Mouse (Mus musculus) midbrain, embryonic 14.5 days (tissue): Measurements from ENCODE around the gene Med17. TPM values are rescaled to one million over a fixed set of nuclear protein-coding genes. Genes with fewer than 3 reads are reported as not detected.
A peak's percentile ranks its signal among the peaks of the same experiment; 100 is the strongest.

Experiments used
- ATAC-seq: fragments of 200-750 bp; cut with Nextera tagmentation; 2 replicates; pipeline ENCODE4 v1.8.0; 2017; ENCODE audit warnings: moderate number of reproducible peaks, moderate library complexity; ENCODE audit not compliant: low FRiP score, low TSS enrichment
- DNase-seq: peaks from one replicate; pipeline ENCODE4 v3.0.0-alpha.2; 2015
- H3K27ac ChIP-seq: fragments of 300-500 bp; sonication (generic); replicated peaks from 2 replicates; pipeline ENCODE4 v1.5.1; 2014; ENCODE audit warnings: mild to moderate bottlenecking, low read depth, low read length, moderate library complexity
- H3K27me3 ChIP-seq: fragments of 300-500 bp; sonication (generic); 2 replicates; pipeline ENCODE4 v1.6.1; 2014; ENCODE audit warnings: low read length, control low read depth, mixed read lengths; ENCODE audit not compliant: control insufficient read depth, insufficient read depth
- H3K36me3 ChIP-seq: fragments of 300-500 bp; sonication (generic); 2 replicates; pipeline ENCODE4 v1.6.1; 2014; ENCODE audit warnings: low read length, control low read depth; ENCODE audit not compliant: control insufficient read depth, insufficient read depth
- H3K4me1 ChIP-seq: fragments of 300-500 bp; sonication (generic); 2 replicates; pipeline ENCODE4 v1.6.1; 2014; ENCODE audit warnings: mild to moderate bottlenecking, antibody characterized with exemption, low read length, control low read depth; ENCODE audit not compliant: control insufficient read depth, insufficient read depth
- H3K4me2 ChIP-seq: fragments of 300-500 bp; sonication (generic); 2 replicates; pipeline ENCODE4 v1.6.1; 2014; ENCODE audit warnings: mild to moderate bottlenecking, low read length, moderate library complexity
- H3K4me3 ChIP-seq: fragments of 300-500 bp; sonication (generic); replicated peaks from 2 replicates; pipeline ENCODE4 v1.5.1; 2014; ENCODE audit warnings: low read depth, low read length
- H3K9ac ChIP-seq: fragments of 300-500 bp; sonication (generic); replicated peaks from 2 replicates; pipeline ENCODE4 v1.6.1; 2014; ENCODE audit warnings: mild to moderate bottlenecking, low read length, moderate library complexity
- H3K9me3 ChIP-seq: fragments of 300-500 bp; sonication (generic); 2 replicates; pipeline ENCODE4 v1.6.1; 2016; ENCODE audit warnings: low read length, control low read depth, mixed read lengths; ENCODE audit not compliant: control insufficient read depth
- WGBS: fragments of 180-500 bp; shearing (Covaris S2); extraction: QIAGEN DNeasy Blood & Tissue Kit; methylation state at CpG from one replicate; pipeline ENCODE4 v1.1.7; 2014; 5-methylcytosine and 5-hydroxymethylcytosine counted together
- microRNA-seq: library from miRNA; unstranded; fragments of <30 nt; microRNA quantifications from one replicate; pipeline ENCODE4, GENCODE M21; 2016
- polyA plus RNA-seq: library from polyadenylated mRNA; unstranded; fragments of >200 nt; fragmentation: Nextera tagmentation; extraction: Ambion mirVana; gene quantifications from 2 replicates; pipeline ENCODE4 v1.2.1, GENCODE M21; 2014

Gene Med17
- polyA plus RNA-seq, 1 experiment from 2014 or later, result 43.4 TPM

- Histone ChIP-seq H3K4me2 (no peak overlapping the region), H3K27ac (no peak overlapping the region), H3K4me3 (no peak overlapping the region), H3K9ac (no peak overlapping the region), H3K9me3 (no peaks in the 10 kb centered on the region), H3K4me1 (0 out of 2 replicates have a peak, but pooled peaks cover 8% of the 10 kb centered on the region), H3K36me3 (no peaks in the 10 kb centered on the region), H3K27me3 (no peaks in the 10 kb centered on the region)
- no peak for DNase-seq
- ATAC-seq, result no peak
- 53% methylated on average over 14 of the region's 14 CpGs for WGBS
These were observed 42.0 kb downstream of the Med17 start for GRCm38 (mm10) chr9:15237516-15238296.

DNA sequence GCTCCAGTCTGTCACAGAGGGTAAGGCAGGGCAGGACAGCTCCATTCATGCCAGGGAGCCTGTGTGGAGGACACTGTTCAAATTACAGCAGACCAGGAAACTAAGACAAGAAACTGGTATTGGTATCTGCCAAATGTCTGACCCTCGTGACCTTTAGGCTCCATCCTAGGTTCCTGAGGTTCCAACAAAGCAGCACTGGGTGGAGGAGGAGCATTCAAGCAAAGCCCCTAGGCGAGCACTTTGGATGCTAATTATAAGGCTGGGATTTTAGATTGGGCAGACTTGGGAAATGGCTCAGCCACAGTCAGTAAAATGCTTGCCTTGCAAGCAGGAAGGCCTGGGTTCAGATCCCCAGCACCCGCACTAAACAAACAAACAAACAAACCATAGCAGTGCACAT is 43.7 kb downstream of the Med17 start:
- DNase-seq, result no peak
- 67% methylated on average over 3 of the region's 3 CpGs for WGBS
- H3K27ac ChIP-seq, result no peak overlapping the region
- 0 out of 2 replicates have a peak, but pooled peaks cover 8% of the 10 kb centered on the region for H3K4me1 ChIP-seq
- ATAC-seq, result no peak
- H3K4me2 ChIP-seq, result no peak overlapping the region
- H3K4me3 ChIP-seq, result no peak overlapping the region
- no peak overlapping the region for H3K9ac ChIP-seq
- H3K27me3 ChIP-seq, result no peaks in the 10 kb centered on the region
- no peaks in the 10 kb centered on the region for H3K9me3 ChIP-seq
- H3K36me3 ChIP-seq, result no peaks in the 10 kb centered on the region

DNA sequence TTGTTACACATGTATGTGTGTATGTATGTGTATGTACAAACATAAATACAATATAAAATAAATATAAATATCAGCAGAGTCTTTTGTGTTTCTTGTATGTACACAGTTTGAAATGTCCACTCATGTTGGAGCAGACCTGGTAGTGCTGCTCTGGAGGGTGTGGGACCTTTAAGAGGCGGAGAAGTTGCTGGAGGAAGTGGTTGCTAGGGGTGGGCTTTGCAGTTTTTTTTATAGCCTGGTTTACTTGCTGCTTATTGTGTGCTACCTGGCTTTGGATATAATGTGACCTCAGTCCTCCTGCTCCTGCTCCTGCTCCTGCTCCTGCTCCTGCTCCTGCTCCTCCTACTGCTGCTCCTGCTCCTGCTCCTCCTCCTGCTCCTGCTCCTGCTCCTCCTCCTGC is 46.1 kb downstream of the Med17 start:
- Histone ChIP-seq H3K27me3 (no peaks in the 10 kb centered on the region), H3K9me3 (no peaks in the 10 kb centered on the region), H3K4me2 (no peak overlapping the region), H3K4me1 (0 out of 2 replicates have a peak, but pooled peaks cover 3% of the 10 kb centered on the region), H3K36me3 (no peaks in the 10 kb centered on the region), H3K9ac (no peak overlapping the region), H3K4me3 (no peak overlapping the region), H3K27ac (no peak overlapping the region)
- 92% methylated on average over 1 of the region's 1 CpGs for WGBS
- ATAC-seq (no peak), DNase-seq (no peak)

- H3K4me1 ChIP-seq, result no peaks in the 10 kb centered on the region
- H3K27me3 ChIP-seq, result no peaks in the 10 kb centered on the region
- H3K4me3 ChIP-seq, result no peak overlapping the region
- no peak overlapping the region for H3K9ac ChIP-seq
- no peak overlapping the region for H3K4me2 ChIP-seq
- DNase-seq (no peak), ATAC-seq (no peak)
- no peak overlapping the region for H3K27ac ChIP-seq
- no peaks in the 10 kb centered on the region for H3K36me3 ChIP-seq
- H3K9me3 ChIP-seq, result no peaks in the 10 kb centered on the region
- 94% methylated on average over 3 of the region's 3 CpGs for WGBS
These were observed 47.3 kb downstream of the Med17 start for GRCm38 (mm10) chr9:15232445-15232844.

DNA sequence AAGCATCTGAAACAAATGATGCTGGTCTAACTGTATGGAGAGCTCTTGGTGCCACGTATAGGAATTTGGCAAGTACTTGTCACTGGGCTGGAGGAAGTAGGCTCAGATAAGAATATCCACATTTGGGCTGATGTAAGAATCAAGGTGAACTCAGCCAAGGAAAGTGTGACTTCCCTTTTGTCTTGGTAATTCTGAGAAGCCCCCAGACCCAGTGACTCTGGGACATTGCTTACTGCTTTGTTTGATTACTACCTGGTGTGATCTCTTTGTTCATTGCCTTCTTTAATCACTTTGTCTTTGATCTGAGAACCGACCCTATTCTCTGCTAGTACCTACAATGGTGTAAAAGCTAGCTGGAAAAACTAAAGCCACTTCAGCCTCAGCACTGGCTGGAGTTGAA is 54.8 kb downstream of the Med17 start:
- no peak overlapping the region for H3K4me2 ChIP-seq
- no peak overlapping the region for H3K9ac ChIP-seq
- no peaks in the 10 kb centered on the region for H3K9me3 ChIP-seq
- H3K27me3 ChIP-seq, result no peaks in the 10 kb centered on the region
- DNase-seq (no peak), ATAC-seq (no peak)
- H3K36me3 ChIP-seq, result no peaks in the 10 kb centered on the region
- no peak overlapping the region for H3K4me3 ChIP-seq
- H3K27ac ChIP-seq, result no peak overlapping the region
- no peaks in the 10 kb centered on the region for H3K4me1 ChIP-seq
- 50% methylated on average over 2 of the region's 2 CpGs for WGBS

GRCm38 (mm10) chr9:15213695-15214094 is 66.0 kb downstream of the Med17 start:
- Histone ChIP-seq H3K4me1 (no peaks in the 10 kb centered on the region), H3K27ac (no peak overlapping the region), H3K9ac (no peak overlapping the region), H3K4me2 (no peak overlapping the region), H3K36me3 (no peaks in the 10 kb centered on the region), H3K4me3 (no peak overlapping the region), H3K9me3 (no peaks in the 10 kb centered on the region), H3K27me3 (no peaks in the 10 kb centered on the region)
- 85% methylated on average over 1 of the region's 1 CpGs for WGBS
- DNase-seq (no peak), ATAC-seq (no peak)

DNA sequence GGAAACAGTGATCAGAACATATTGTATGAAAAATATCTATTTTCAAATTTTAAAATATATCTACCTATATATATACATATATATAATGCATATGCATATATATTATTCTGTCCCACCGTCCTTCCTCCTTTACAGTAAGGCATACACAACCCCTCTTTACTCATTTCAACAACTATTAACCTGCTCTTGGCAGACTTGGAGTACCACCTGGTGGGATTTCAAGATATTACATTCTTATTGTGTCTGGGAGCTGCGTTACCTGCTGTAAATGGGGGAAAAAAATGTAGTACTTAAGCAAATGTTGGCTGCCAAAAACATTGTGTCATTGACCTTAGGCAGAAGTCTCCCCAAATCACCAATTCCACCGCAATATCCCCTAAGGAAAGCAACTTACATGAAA is 67.9 kb downstream of the Med17 start:
- no peak overlapping the region for H3K27ac ChIP-seq
- no peaks in the 10 kb centered on the region for H3K27me3 ChIP-seq
- H3K4me1 ChIP-seq, result no peaks in the 10 kb centered on the region
- no peaks in the 10 kb centered on the region for H3K36me3 ChIP-seq
- 81% methylated on average over 3 of the region's 3 CpGs for WGBS
- no peak for ATAC-seq
- no peak overlapping the region for H3K4me3 ChIP-seq
- DNase-seq, result peak; percentile 45
- H3K4me2 ChIP-seq, result no peak overlapping the region
- H3K9me3 ChIP-seq, result no peaks in the 10 kb centered on the region
- no peak overlapping the region for H3K9ac ChIP-seq

Small RNA genes within 50 kb of the gene (microRNA-seq; reads per million reads assigned to microRNA genes)
- gene Gm49349, result not detected
- not detected for gene mmu-mir-7650

Other genes starting within 250 kb of the Med17 start
- gene Panx1, start 234.5 kb downstream of the Med17 start, polyA plus RNA-seq, result 205 and 243 TPM in 2 replicates
- gene Hephl1, start 167.8 kb downstream of the Med17 start, polyA plus RNA-seq, result not detected in 2 replicates
- 19.8 and 21.6 TPM in 2 replicates for gene Vstm5, start 40.9 kb downstream of the Med17 start, polyA plus RNA-seq
- 44.0 and 46.1 TPM in 2 replicates for gene Taf1d, start 26.3 kb upstream of the Med17 start, polyA plus RNA-seq
- 10.7 and 13.4 TPM in 2 replicates for gene 4931406C07Rik, start 26.5 kb upstream of the Med17 start, polyA plus RNA-seq
- 15.7 and 16.2 TPM in 2 replicates for gene Cep295, start 77.9 kb upstream of the Med17 start, polyA plus RNA-seq
- gene Smco4, start 213.5 kb upstream of the Med17 start, polyA plus RNA-seq, result 1.3 and 2.1 TPM in 2 replicates